Mouse (Mus musculus) heart, postnatal 4 days (tissue): ENCODE measurements around the gene Klf2. TPM values are rescaled to one million over a fixed set of nuclear protein-coding genes. Genes with fewer than 3 reads are reported as not detected.

Experiments
- DNase-seq: peaks from one replicate; pipeline ENCODE4 v3.0.0; 2021
- total RNA-seq, 2 experiments: library from RNA; stranded (reverse); gene quantifications; 2 replicates each; pipeline ENCODE4 v1.2.3; 2021

Gene Klf2
- total RNA-seq: 10 to 100 TPM; 65.3 to 68.2 TPM

- peak; percentile 99 for DNase-seq
Observed at GRCm38 (mm10) chr8:72318801-72319322, at the start of gene Klf2. Gene Klf2 (plus strand): TSS chr8:72319033.

GRCm38 (mm10) chr8:72270606-72271005, 48.2 kb upstream of the Klf2 start:
- DNase-seq: no peak

- DNase-seq: no peak
Observed at GRCm38 (mm10) chr8:72271051-72271660, 47.7 kb upstream of the Klf2 start.

GRCm38 (mm10) chr8:72271691-72272090, 47.1 kb upstream of the Klf2 start:
- no peak for DNase-seq

- DNase-seq: peak; percentile 83
Observed at GRCm38 (mm10) chr8:72272361-72272760, 46.5 kb upstream of the Klf2 start.

- no peak for DNase-seq
Observed at GRCm38 (mm10) chr8:72273111-72273770, 45.6 kb upstream of the Klf2 start.

GRCm38 (mm10) chr8:72273807-72274206, 45.0 kb upstream of the Klf2 start:
- no peak for DNase-seq

GRCm38 (mm10) chr8:72277244-72277643, 41.6 kb upstream of the Klf2 start:
- DNase-seq: no peak

GRCm38 (mm10) chr8:72279151-72279550, 39.7 kb upstream of the Klf2 start:
- DNase-seq: no peak

- peak; percentile 71 for DNase-seq
Observed at GRCm38 (mm10) chr8:72281634-72282033, 37.2 kb upstream of the Klf2 start.

GRCm38 (mm10) chr8:72285285-72285684, 33.5 kb upstream of the Klf2 start:
- no peak for DNase-seq

- no peak for DNase-seq
Observed at GRCm38 (mm10) chr8:72289051-72289450, 29.8 kb upstream of the Klf2 start.

- DNase-seq: no peak
Observed at GRCm38 (mm10) chr8:72291104-72291503, 27.7 kb upstream of the Klf2 start.

GRCm38 (mm10) chr8:72293309-72293708, 25.5 kb upstream of the Klf2 start:
- DNase-seq: no peak

GRCm38 (mm10) chr8:72295125-72295524, 23.7 kb upstream of the Klf2 start:
- no peak for DNase-seq

- DNase-seq: peak; percentile 96
Observed at GRCm38 (mm10) chr8:72295679-72296078, 23.2 kb upstream of the Klf2 start.

- no peak for DNase-seq
Observed at GRCm38 (mm10) chr8:72296561-72296960, 22.3 kb upstream of the Klf2 start.

- DNase-seq: no peak
Observed at GRCm38 (mm10) chr8:72298928-72299327, 19.9 kb upstream of the Klf2 start.

- no peak for DNase-seq
Observed at GRCm38 (mm10) chr8:72300654-72301400, 18.0 kb upstream of the Klf2 start.

- no peak for DNase-seq
Observed at GRCm38 (mm10) chr8:72301497-72301896, 17.3 kb upstream of the Klf2 start.

GRCm38 (mm10) chr8:72302986-72303612, 15.7 kb upstream of the Klf2 start:
- no peak for DNase-seq

GRCm38 (mm10) chr8:72303633-72304032, 15.2 kb upstream of the Klf2 start:
- DNase-seq: peak; percentile 64
